Mouse (Mus musculus): ENCODE measurements around the gene Clca2. TPM values are rescaled to one million over a fixed set of nuclear protein-coding genes. Genes with fewer than 3 reads are reported as not detected.
"Not testable (repeated sequence)": the region's sequence is repeated elsewhere in the genome, so short reads cannot be mapped to it uniquely, and the experiment has no call there.

Clca2 gene
- polyA plus RNA-seq, 1 experiment from 2014 or later, result 1.9 TPM

DNA sequence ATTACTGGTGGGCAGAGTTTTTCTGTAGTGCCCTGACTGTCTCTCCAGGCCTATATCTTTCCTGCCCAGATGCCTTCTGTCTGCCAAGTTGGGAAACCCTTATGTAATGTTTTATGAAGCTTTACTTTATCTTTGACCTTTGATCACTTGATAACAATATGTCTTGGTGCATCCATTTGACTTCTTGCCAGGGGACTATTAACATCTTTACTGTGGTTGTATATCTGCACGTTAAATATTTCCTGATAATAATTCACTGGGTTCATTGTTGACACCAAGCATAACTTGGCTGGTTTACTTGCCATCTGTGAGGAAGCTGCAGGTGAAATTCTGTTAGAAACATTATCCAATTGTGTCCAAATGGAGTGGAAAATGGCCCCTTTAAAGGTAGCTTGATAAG is 16.2 kb downstream of the Clca2 start:
- no peak for ATAC-seq (ENCODE audit: insufficient number of reproducible peaks, low FRiP score, low TSS enrichment, low read depth)
- Histone ChIP-seq H3K9me3 (replicated peaks) (0 out of 2 replicates have a peak, but pooled peaks cover 4% of the 10 kb centered on the region), H3K27me3 (no peaks in the 10 kb centered on the region), H3K27ac (replicated peaks) (no peak overlapping the region), H3K4me3 (replicated peaks) (no peak overlapping the region), H3K36me3 (no peaks in the 10 kb centered on the region), H3K4me2 (replicated peaks) (no peak overlapping the region), H3K9ac (no peak overlapping the region), H3K4me1 (no peaks in the 10 kb centered on the region)
- WGBS, result 84% methylated on average over 1 of the region's 1 CpGs

DNA sequence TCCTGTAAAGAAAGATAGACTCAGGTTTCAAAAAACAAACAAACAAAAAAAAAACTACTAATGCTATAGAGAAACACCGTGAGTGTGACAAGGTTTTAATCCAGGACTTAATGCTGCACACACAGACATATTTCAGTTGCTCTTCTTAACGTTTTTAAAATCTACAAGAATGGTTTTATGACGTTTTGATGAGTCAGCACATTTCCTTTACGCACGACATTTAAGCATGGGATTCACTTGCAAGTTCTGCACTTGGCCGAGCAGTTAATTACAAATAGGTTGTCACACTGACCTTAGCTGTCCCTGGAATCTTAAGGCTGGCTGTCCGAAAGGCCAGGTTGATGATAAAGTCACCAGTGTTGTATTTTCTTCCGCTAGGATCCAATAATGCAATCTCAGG is 18.3 kb downstream of the Clca2 start:
- 79% methylated on average over 8 of the region's 8 CpGs for WGBS
- ATAC-seq (ENCODE audit: insufficient number of reproducible peaks, low FRiP score, low TSS enrichment, low read depth), result no peak
- H3K9me3 ChIP-seq (replicated peaks), result 0 out of 2 replicates have a peak, but pooled peaks cover 4% of the 10 kb centered on the region
- no peak overlapping the region for H3K4me2 ChIP-seq (replicated peaks)
- no peak overlapping the region for H3K9ac ChIP-seq
- no peak overlapping the region for H3K27ac ChIP-seq (replicated peaks)
- no peaks in the 10 kb centered on the region for H3K36me3 ChIP-seq
- no peak overlapping the region for H3K4me3 ChIP-seq (replicated peaks)
- no peaks in the 10 kb centered on the region for H3K27me3 ChIP-seq
- no peaks in the 10 kb centered on the region for H3K4me1 ChIP-seq

DNA sequence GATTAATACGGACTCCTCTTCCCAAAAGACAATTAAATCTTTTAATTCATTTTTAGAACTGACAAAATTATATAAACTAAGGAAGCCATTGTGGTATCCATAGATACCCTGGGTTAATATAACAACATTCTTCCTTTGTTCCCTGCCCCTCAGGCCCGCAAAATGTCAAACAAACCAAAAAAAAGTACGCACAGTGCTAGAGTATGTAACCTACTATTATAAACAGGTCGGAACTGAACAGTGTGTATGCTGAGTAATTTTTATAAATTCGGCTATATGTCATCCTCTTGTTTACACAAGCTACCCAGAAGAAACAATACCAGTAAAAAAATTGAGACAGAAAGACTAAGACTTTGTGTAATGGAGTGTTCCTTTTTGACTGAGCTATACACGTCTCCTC is 20.8 kb downstream of the Clca2 start:
- Histone ChIP-seq H3K4me3 (replicated peaks) (no peak overlapping the region), H3K9me3 (replicated peaks) (no peaks in the 10 kb centered on the region), H3K4me2 (replicated peaks) (no peak overlapping the region), H3K9ac (no peak overlapping the region), H3K4me1 (no peaks in the 10 kb centered on the region), H3K36me3 (no peaks in the 10 kb centered on the region), H3K27me3 (no peaks in the 10 kb centered on the region), H3K27ac (replicated peaks) (no peak overlapping the region)
- no peak for ATAC-seq (ENCODE audit: insufficient number of reproducible peaks, low FRiP score, low TSS enrichment, low read depth)
- 78% methylated on average over 6 of the region's 6 CpGs for WGBS

GRCm38 (mm10) chr3:145072339-145072738 is 26.9 kb downstream of the Clca2 start:
- H3K4me3 ChIP-seq (replicated peaks), result no peak overlapping the region
- no peaks in the 10 kb centered on the region for H3K4me1 ChIP-seq
- no peak overlapping the region for H3K9ac ChIP-seq
- H3K4me2 ChIP-seq (replicated peaks), result no peak overlapping the region
- H3K9me3 ChIP-seq (replicated peaks), result no peaks in the 10 kb centered on the region
- WGBS, result 94% methylated on average over 3 of the region's 3 CpGs
- no peak for ATAC-seq (ENCODE audit: insufficient number of reproducible peaks, low FRiP score, low TSS enrichment, low read depth)
- no peaks in the 10 kb centered on the region for H3K27me3 ChIP-seq
- H3K36me3 ChIP-seq, result no peaks in the 10 kb centered on the region
- H3K27ac ChIP-seq (replicated peaks), result no peak overlapping the region

GRCm38 (mm10) chr3:145068964-145069363 is 30.3 kb downstream of the Clca2 start:
- WGBS, result 79% methylated on average over 4 of the region's 4 CpGs
- ATAC-seq (ENCODE audit: insufficient number of reproducible peaks, low FRiP score, low TSS enrichment, low read depth), result no peak

DNA sequence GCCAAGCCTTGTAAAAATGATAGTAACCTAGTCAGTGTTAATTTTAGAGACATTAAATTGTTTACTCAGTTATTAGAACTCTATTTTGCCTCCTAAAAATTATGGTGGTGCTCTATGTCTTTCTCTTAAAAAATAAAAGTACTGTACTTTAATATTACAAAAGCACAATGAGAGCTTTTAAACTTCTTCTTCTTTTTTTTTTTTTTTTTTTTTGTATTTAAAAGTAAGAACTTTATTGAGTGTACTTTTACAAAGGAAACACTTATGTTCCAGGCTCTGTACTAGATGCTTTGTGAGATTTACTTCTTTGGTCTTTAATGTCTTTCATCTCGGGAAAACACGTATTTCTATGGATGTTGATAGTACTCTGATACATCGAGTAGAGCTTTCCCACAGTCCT is 44.1 kb downstream of the Clca2 start:
- ATAC-seq (ENCODE audit: insufficient number of reproducible peaks, low FRiP score, low TSS enrichment, low read depth); H3K36me3 ChIP-seq; H3K4me1 ChIP-seq; H3K4me2 ChIP-seq (replicated peaks); H3K9me3 ChIP-seq (replicated peaks); H3K9ac ChIP-seq; H3K27me3 ChIP-seq; H3K4me3 ChIP-seq (replicated peaks); H3K27ac ChIP-seq (replicated peaks): not testable (repeated sequence)
- WGBS, result 91% methylated on average over 3 of the region's 3 CpGs

More at GRCm38 (mm10) chr3:145068964-145069363, 30.3 kb downstream of the Clca2 start:
- no peaks in the 10 kb centered on the region for H3K9me3 ChIP-seq (replicated peaks)
- no peak overlapping the region for H3K4me3 ChIP-seq (replicated peaks)
- H3K9ac ChIP-seq, result no peak overlapping the region
- no peak overlapping the region for H3K4me2 ChIP-seq (replicated peaks)
- no peaks in the 10 kb centered on the region for H3K27me3 ChIP-seq
- no peaks in the 10 kb centered on the region for H3K4me1 ChIP-seq
- H3K27ac ChIP-seq (replicated peaks), result no peak overlapping the region
- H3K36me3 ChIP-seq, result no peaks in the 10 kb centered on the region

- H3K27ac ChIP-seq (replicated peaks), result no peak overlapping the region
- H3K9ac ChIP-seq, result no peak overlapping the region
- ATAC-seq (ENCODE audit: insufficient number of reproducible peaks, low FRiP score, low TSS enrichment, low read depth), result no peak
- WGBS, result 71% methylated on average over 3 of the region's 3 CpGs
- H3K36me3 ChIP-seq, result no peaks in the 10 kb centered on the region
- no peak overlapping the region for H3K4me3 ChIP-seq (replicated peaks)
- no peaks in the 10 kb centered on the region for H3K27me3 ChIP-seq
- H3K9me3 ChIP-seq (replicated peaks), result no peaks in the 10 kb centered on the region
- H3K4me1 ChIP-seq, result no peaks in the 10 kb centered on the region
- no peak overlapping the region for H3K4me2 ChIP-seq (replicated peaks)
These were observed 49.4 kb downstream of the Clca2 start for GRCm38 (mm10) chr3:145049820-145050219.

DNA sequence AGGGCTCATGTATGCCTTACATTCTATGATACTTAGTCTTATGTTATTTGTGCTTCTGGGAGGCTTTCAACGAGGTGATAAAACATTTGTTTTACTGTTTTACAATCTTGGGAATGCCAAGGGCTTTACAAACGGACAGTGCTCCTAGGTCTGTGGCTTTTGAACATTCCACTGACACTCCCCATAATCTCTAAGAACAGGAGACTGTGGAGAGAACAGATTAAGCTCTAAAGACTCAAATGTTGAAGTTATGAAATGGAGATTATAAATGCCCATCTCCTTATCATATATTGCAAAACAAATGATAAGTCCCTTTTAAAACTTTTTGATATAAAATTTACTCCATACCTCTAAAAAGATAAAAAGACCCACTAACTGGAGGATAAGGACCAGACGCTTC is 60.4 kb downstream of the Clca2 start:
- no peak for ATAC-seq (ENCODE audit: insufficient number of reproducible peaks, low FRiP score, low TSS enrichment, low read depth)
- 66% methylated on average over 3 of the region's 3 CpGs for WGBS
- Histone ChIP-seq H3K27ac (replicated peaks) (no peak overlapping the region), H3K4me1 (no peaks in the 10 kb centered on the region), H3K9ac (no peak overlapping the region), H3K9me3 (replicated peaks) (no peaks in the 10 kb centered on the region), H3K4me2 (replicated peaks) (no peak overlapping the region), H3K4me3 (replicated peaks) (no peak overlapping the region), H3K27me3 (no peaks in the 10 kb centered on the region), H3K36me3 (no peaks in the 10 kb centered on the region)

DNA sequence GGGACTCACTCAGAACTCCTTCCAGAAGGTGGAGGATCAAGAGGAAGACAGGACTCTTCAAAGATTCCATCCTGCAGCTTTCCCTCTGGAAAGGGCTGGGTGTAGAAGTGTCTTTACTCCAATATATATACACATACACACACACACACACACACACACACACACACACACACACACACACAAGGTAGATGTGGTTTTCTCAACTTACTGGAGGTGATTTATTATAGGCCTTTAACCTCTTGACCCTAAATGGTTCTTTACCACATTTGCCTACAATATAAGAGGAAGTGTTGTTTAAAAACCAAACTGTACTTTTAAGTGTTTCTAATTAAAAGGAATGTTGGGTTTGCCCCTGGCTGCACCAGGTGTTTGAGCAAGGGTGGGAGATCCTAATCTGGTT is 66.6 kb downstream of the Clca2 start, which contains the start of gene Clca1:
Gene Clca1, minus strand, starts transcription at position 101 of the 400 bp plus-strand sequence.
- Histone ChIP-seq H3K4me3 (replicated peaks) (no peak within 1 kb of the TSS), H3K9ac (no peak within 1 kb of the TSS), H3K9me3 (replicated peaks) (no peaks in the 10 kb centered on the region), H3K36me3 (no peaks in the 10 kb centered on the region), H3K27me3 (no peaks in the 10 kb centered on the region), H3K27ac (replicated peaks) (no peak within 1 kb of the TSS), H3K4me2 (replicated peaks) (no peak within 1 kb of the TSS), H3K4me1 (no peaks in the 10 kb centered on the region)
- no peak for ATAC-seq (ENCODE audit: insufficient number of reproducible peaks, low FRiP score, low TSS enrichment, low read depth)

DNA sequence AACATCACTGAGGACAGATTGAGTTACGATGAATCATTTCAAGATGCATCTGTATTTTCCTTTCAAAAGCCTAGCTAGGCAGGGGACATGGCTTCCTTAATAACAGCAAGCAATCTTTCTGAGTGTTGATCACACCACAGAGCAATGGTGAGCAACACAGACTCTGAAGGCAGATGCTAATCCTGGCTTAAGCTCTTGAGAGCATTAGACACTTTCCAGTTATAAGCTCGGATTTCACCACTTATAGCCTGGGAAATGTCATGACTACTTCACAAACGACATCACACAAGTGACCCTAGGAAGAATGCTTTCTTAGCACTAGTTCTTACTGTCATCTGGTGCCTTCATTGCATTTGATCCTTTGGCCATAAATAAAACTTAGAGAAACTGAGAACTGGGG is 71.2 kb downstream of the Clca2 start:
- H3K4me3 ChIP-seq (replicated peaks), result no peak overlapping the region
- no peaks in the 10 kb centered on the region for H3K36me3 ChIP-seq
- WGBS, result 61% methylated on average over 3 of the region's 3 CpGs
- ATAC-seq (ENCODE audit: insufficient number of reproducible peaks, low FRiP score, low TSS enrichment, low read depth), result no peak
- H3K4me2 ChIP-seq (replicated peaks), result no peak overlapping the region
- H3K27me3 ChIP-seq, result no peaks in the 10 kb centered on the region
- no peaks in the 10 kb centered on the region for H3K4me1 ChIP-seq
- H3K9ac ChIP-seq, result no peak overlapping the region
- H3K9me3 ChIP-seq (replicated peaks), result no peaks in the 10 kb centered on the region
- H3K27ac ChIP-seq (replicated peaks), result no peak overlapping the region

DNA sequence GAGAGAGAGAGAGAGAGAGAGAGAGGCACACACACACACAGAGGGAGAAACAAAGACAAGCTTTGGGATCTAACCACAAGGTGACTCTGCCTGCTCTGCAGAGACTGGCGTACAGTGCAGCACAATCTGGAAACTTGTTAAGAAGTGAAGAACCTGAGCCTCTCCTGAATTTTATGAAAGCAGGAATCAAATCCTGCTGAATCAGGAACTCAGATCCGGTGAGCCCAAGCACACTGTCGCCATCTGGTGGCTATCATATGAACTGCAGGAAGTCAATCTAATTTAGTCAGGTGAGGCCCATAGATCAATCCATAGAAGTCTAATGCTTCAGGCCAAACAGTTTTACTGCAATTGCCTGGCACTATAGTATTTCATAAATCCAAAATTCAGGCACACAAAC is 72.5 kb downstream of the Clca2 start:
- no peaks in the 10 kb centered on the region for H3K9me3 ChIP-seq (replicated peaks)
- H3K4me2 ChIP-seq (replicated peaks), result no peak overlapping the region
- H3K9ac ChIP-seq, result no peak overlapping the region
- no peaks in the 10 kb centered on the region for H3K36me3 ChIP-seq
- no peak for ATAC-seq (ENCODE audit: insufficient number of reproducible peaks, low FRiP score, low TSS enrichment, low read depth)
- H3K4me1 ChIP-seq, result no peaks in the 10 kb centered on the region
- no peaks in the 10 kb centered on the region for H3K27me3 ChIP-seq
- H3K27ac ChIP-seq (replicated peaks), result no peak overlapping the region
- H3K4me3 ChIP-seq (replicated peaks), result no peak overlapping the region
- WGBS, result 30% methylated on average over 3 of the region's 3 CpGs

Data from embryonic facial prominence, embryonic 15.5 days (tissue).